Comparison of ENCODE assay signal across 30 mouse cellular contexts in the genomic region with DNA sequence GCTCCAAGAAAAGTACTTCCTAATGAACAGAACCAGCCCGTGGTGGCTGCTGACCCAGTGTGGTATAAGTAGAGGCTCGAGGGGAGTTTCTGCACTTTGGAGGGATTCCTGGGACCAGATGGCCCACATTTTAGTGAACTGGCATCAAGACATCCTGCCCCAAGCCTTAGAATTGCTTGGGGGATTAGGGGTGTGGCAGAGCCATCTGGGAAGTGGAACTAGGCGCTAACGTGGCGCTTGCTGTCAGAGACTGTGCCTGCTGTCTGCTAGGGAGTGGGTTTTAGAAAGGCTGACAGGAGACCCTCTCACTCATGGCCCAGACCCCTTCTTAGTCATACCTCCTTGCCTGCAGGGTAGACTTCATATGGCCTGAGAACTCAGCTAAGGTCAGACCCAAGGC. TPM values are rescaled to one million over a fixed set of nuclear protein-coding genes. Genes with fewer than 3 reads are reported as not detected.
DNase-seq lines count a peak whose midpoint lies in the region; ATAC-seq lines count a peak whose summit lies in the region.
"Had no signal": no experiment of that assay in that cellular context is flagged by ENCODE, and none has a peak within 500 bp of the region (broad histone marks: within the 10 kb centered on the region; RNA-seq: fewer than 3 reads in every experiment).

No protein-coding gene starts in this region.

- DNase-seq in forebrain, embryonic 14.5 days (ENCODE audit: low spot score) = peak; percentile 33
- no peak for DNase-seq in forebrain, embryonic 10.5 days (ENCODE audit: extremely low spot score, low spot score)
- no peak for DNase-seq in embryonic facial prominence, embryonic 14.5 days (ENCODE audit: low spot score)
- no peak for DNase-seq in adrenal gland, postnatal 36 days
- no peak for DNase-seq in adrenal gland, postnatal 14 days
- DNase-seq: cerebellum, adult 2 months; cerebellum, postnatal 36 days; gastrocnemius, postnatal 14 days; heart, adult 18-20 months; heart, postnatal 36 days; kidney, adult 8-10 months; kidney, postnatal 4 days; liver, postnatal 0 days; lung, postnatal 36 days; right cerebral cortex, postnatal 14 days; thymus, postnatal 14 days had no signal

- no peak overlapping the region for H3K4me3 ChIP-seq in forebrain, embryonic 14.5 days (ENCODE audit: low read depth, low read length)
- no peak overlapping the region for H3K4me3 ChIP-seq in forebrain, embryonic 10.5 days
- H3K4me3 ChIP-seq in embryonic facial prominence, embryonic 14.5 days (ENCODE audit: low read depth, low read length) = no peak overlapping the region
- no peak overlapping the region for H3K4me3 ChIP-seq in forebrain, embryonic 16.5 days (replicated peaks; ENCODE audit: low read length)
- no peak overlapping the region for H3K4me3 ChIP-seq in limb, embryonic 12.5 days (replicated peaks)
- H3K4me3 ChIP-seq: hindbrain, embryonic 12.5 days; intestine, embryonic 15.5 days; liver, embryonic 12.5 days; midbrain, embryonic 12.5 days; neural tube, embryonic 13.5 days had no signal

- ATAC-seq in forebrain, embryonic 14.5 days = no peak
- no peak for ATAC-seq in embryonic facial prominence, embryonic 14.5 days (ENCODE audit: low read depth)
- peak; percentile 47; the same call in 1 of the 2 replicates for ATAC-seq in forebrain, embryonic 16.5 days
- ATAC-seq in limb, embryonic 12.5 days (ENCODE audit: insufficient number of reproducible peaks, insufficient read depth, low FRiP score, low TSS enrichment, low read depth) = no peak
- ATAC-seq: CD4-positive, CD25-positive, alpha-beta regulatory T cell, adult 4 months; hindbrain, postnatal 0 days; intestine, embryonic 15.5 days; liver, embryonic 12.5 days; liver, postnatal 0 days had no signal

- 69% methylated on average over 5 of the region's 5 CpGs for WGBS in forebrain, embryonic 14.5 days
- WGBS in forebrain, embryonic 10.5 days = 85% methylated on average over 5 of the region's 5 CpGs
- 66% methylated on average over 5 of the region's 5 CpGs for WGBS in embryonic facial prominence, embryonic 14.5 days
- 68% methylated on average over 5 of the region's 5 CpGs for WGBS in forebrain, embryonic 16.5 days
- 66% methylated on average over 5 of the region's 5 CpGs for WGBS in limb, embryonic 12.5 days

- no peaks in the 10 kb centered on the region for H3K4me1 ChIP-seq in forebrain, embryonic 14.5 days (ENCODE audit: control insufficient read depth, insufficient read depth, low read length)
- peaks cover 7% of the 10 kb centered on the region; the same call in 1 of the 2 replicates for H3K4me1 ChIP-seq in forebrain, embryonic 10.5 days
- H3K4me1 ChIP-seq in embryonic facial prominence, embryonic 14.5 days (ENCODE audit: control insufficient read depth, insufficient read depth, low read length) = peaks cover 16% of the 10 kb centered on the region
- H3K4me1 ChIP-seq in forebrain, embryonic 16.5 days (replicated peaks; ENCODE audit: control insufficient read depth, insufficient read depth, low read length) = peaks cover 8% of the 10 kb centered on the region
- H3K4me1 ChIP-seq in limb, embryonic 12.5 days (replicated peaks) = peaks cover 31% of the 10 kb centered on the region
- H3K4me1 ChIP-seq: intestine, embryonic 15.5 days; liver, embryonic 12.5 days; midbrain, embryonic 12.5 days had no signal

- no peak overlapping the region for H3K4me2 ChIP-seq in forebrain, embryonic 14.5 days (ENCODE audit: low read length)
- H3K4me2 ChIP-seq in embryonic facial prominence, embryonic 14.5 days (ENCODE audit: low read depth, low read length) = no peak overlapping the region
- H3K4me2 ChIP-seq in forebrain, embryonic 16.5 days (ENCODE audit: low read length) = no peak overlapping the region
- no peak overlapping the region for H3K4me2 ChIP-seq in limb, embryonic 12.5 days
- H3K4me2 ChIP-seq: heart, embryonic 11.5 days; hindbrain, embryonic 12.5 days; intestine, embryonic 15.5 days; liver, embryonic 12.5 days; midbrain, embryonic 12.5 days; neural tube, embryonic 13.5 days had no signal

- H3K9ac ChIP-seq in forebrain, embryonic 14.5 days (ENCODE audit: low read length) = no peak overlapping the region
- H3K9ac ChIP-seq in embryonic facial prominence, embryonic 14.5 days (ENCODE audit: low read depth, low read length) = no peak overlapping the region
- H3K9ac ChIP-seq in forebrain, embryonic 16.5 days (replicated peaks; ENCODE audit: low read depth, low read length) = no peak overlapping the region
- H3K9ac ChIP-seq in limb, embryonic 12.5 days (replicated peaks) = no peak overlapping the region
- H3K9ac ChIP-seq: hindbrain, embryonic 12.5 days; intestine, embryonic 15.5 days; liver, embryonic 12.5 days; liver, postnatal 0 days; midbrain, embryonic 12.5 days; neural tube, embryonic 13.5 days had no signal

- no peaks in the 10 kb centered on the region for H3K9me3 ChIP-seq in forebrain, embryonic 14.5 days (replicated peaks; ENCODE audit: control insufficient read depth, low read length)
- H3K9me3 ChIP-seq in forebrain, embryonic 10.5 days = no peaks in the 10 kb centered on the region
- no peaks in the 10 kb centered on the region for H3K9me3 ChIP-seq in embryonic facial prominence, embryonic 14.5 days (ENCODE audit: control insufficient read depth, low read length)
- no peaks in the 10 kb centered on the region for H3K9me3 ChIP-seq in forebrain, embryonic 16.5 days (ENCODE audit: control insufficient read depth, low read length)
- no peaks in the 10 kb centered on the region for H3K9me3 ChIP-seq in limb, embryonic 12.5 days
- H3K9me3 ChIP-seq: hindbrain, embryonic 12.5 days; intestine, embryonic 15.5 days; liver, embryonic 12.5 days; midbrain, embryonic 12.5 days; neural tube, embryonic 13.5 days had no signal

- H3K27me3 ChIP-seq in forebrain, embryonic 14.5 days (replicated peaks; ENCODE audit: control insufficient read depth, insufficient read depth, low read length) = no peaks in the 10 kb centered on the region
- H3K27me3 ChIP-seq in forebrain, embryonic 10.5 days (ENCODE audit: poor library complexity, severe bottlenecking) = peaks cover 21% of the 10 kb centered on the region
- H3K27me3 ChIP-seq in embryonic facial prominence, embryonic 14.5 days (replicated peaks; ENCODE audit: control insufficient read depth, insufficient read depth, low read length) = no peaks in the 10 kb centered on the region
- no peaks in the 10 kb centered on the region for H3K27me3 ChIP-seq in forebrain, embryonic 16.5 days (replicated peaks; ENCODE audit: control insufficient read depth, insufficient read depth, low read length)
- peaks cover 5% of the 10 kb centered on the region; the same call in 1 of the 2 replicates for H3K27me3 ChIP-seq in limb, embryonic 12.5 days
- H3K27me3 ChIP-seq: hindbrain, embryonic 12.5 days; intestine, embryonic 15.5 days; neural tube, embryonic 13.5 days had no signal

- no peak overlapping the region for H3K27ac ChIP-seq in forebrain, embryonic 14.5 days (ENCODE audit: low read depth, low read length)
- no peak overlapping the region; the same call in 1 of the 2 replicates for H3K27ac ChIP-seq in forebrain, embryonic 10.5 days
- H3K27ac ChIP-seq in embryonic facial prominence, embryonic 14.5 days (replicated peaks; ENCODE audit: low read depth, low read length) = peak overlapping the region; percentile 89; the same call in 1 of the 2 replicates
- H3K27ac ChIP-seq in forebrain, embryonic 16.5 days (ENCODE audit: low read length) = no peak overlapping the region
- 0 out of 2 replicates have a peak overlapping the region, but pooled peaks have one; percentile 35 for H3K27ac ChIP-seq in limb, embryonic 12.5 days
- H3K27ac ChIP-seq: hindbrain, embryonic 12.5 days; hindbrain, postnatal 0 days; intestine, embryonic 15.5 days; liver, embryonic 12.5 days; midbrain, embryonic 12.5 days; neural tube, embryonic 13.5 days had no signal

- H3K36me3 ChIP-seq in forebrain, embryonic 14.5 days (ENCODE audit: control insufficient read depth, insufficient read depth, low read length) = no peaks in the 10 kb centered on the region
- H3K36me3 ChIP-seq in forebrain, embryonic 10.5 days (replicated peaks) = no peaks in the 10 kb centered on the region
- H3K36me3 ChIP-seq in embryonic facial prominence, embryonic 14.5 days (ENCODE audit: control insufficient read depth, insufficient read depth, low read length) = no peaks in the 10 kb centered on the region
- no peaks in the 10 kb centered on the region for H3K36me3 ChIP-seq in forebrain, embryonic 16.5 days (ENCODE audit: control insufficient read depth, insufficient read depth)
- H3K36me3 ChIP-seq in limb, embryonic 12.5 days = no peaks in the 10 kb centered on the region
- H3K36me3 ChIP-seq: hindbrain, embryonic 12.5 days; intestine, embryonic 15.5 days; liver, embryonic 12.5 days; midbrain, embryonic 12.5 days; neural tube, embryonic 13.5 days had no signal

RNA-seq across cellular contexts. Expression of gene Slc1a7, which starts 17.7 kb away (rescaled TPM):
- polyA plus RNA-seq in forebrain, embryonic 14.5 days (2014; fragmentation: Nextera tagmentation; extraction: Ambion mirVana) = not detected in 2 replicates
- polyA plus RNA-seq in forebrain, embryonic 10.5 days (2016; fragmentation: Nextera tagmentation; extraction: Ambion mirVana) = 0.06 TPM in 1 of 2 replicates, not detected in the other
- polyA plus RNA-seq in embryonic facial prominence, embryonic 14.5 days (2014; fragmentation: Nextera tagmentation; extraction: Ambion mirVana) = 0.17 TPM in 1 of 2 replicates, not detected in the other
- polyA plus RNA-seq in forebrain, embryonic 16.5 days (2015; fragmentation: Nextera tagmentation; extraction: Ambion mirVana) = not detected in 2 replicates
- polyA plus RNA-seq in limb, embryonic 12.5 days (2016; fragmentation: Nextera tagmentation; extraction: Ambion mirVana) = not detected in 2 replicates
- total RNA-seq in adrenal gland, postnatal 36 days (2021) = under 1 TPM; 0.30 to 0.43 TPM
- total RNA-seq in adrenal gland, postnatal 14 days (2021) = 0.26 and 0.44 TPM in 2 replicates
- total RNA-seq: hindbrain, postnatal 0 days; layer of hippocampus, postnatal 25 days; megakaryocyte, adult 5-6 weeks had no signal
- polyA plus RNA-seq: CD4-positive, CD25-positive, alpha-beta regulatory T cell, adult 4 months; heart, embryonic 11.5 days; heart, embryonic 16.5 days; hindbrain, embryonic 12.5 days; liver, embryonic 12.5 days; liver, postnatal 0 days; midbrain, embryonic 12.5 days; neural tube, embryonic 13.5 days; stomach, embryonic 14.5 days had no signal

Comparison
In these comparisons a context has a peak if more than half of its experiments do, and no peak if none do; other contexts are left out.
1. H3K27ac ChIP-seq: peak in embryonic facial prominence, embryonic 14.5 days (single experiment) and limb, embryonic 12.5 days (single experiment); none in forebrain, embryonic 14.5 days (single experiment), forebrain, embryonic 10.5 days (single experiment) and forebrain, embryonic 16.5 days (single experiment).